Mouse (Mus musculus): ENCODE results near the gene Hephl1.

- peak; percentile 89 for TF ChIP-seq CTCF (IDR thresholded peaks at IDR 0.05; ENCODE audit: borderline replicate concordance, insufficient read depth, low read depth, low read length)
- TF ChIP-seq POLR2A (IDR thresholded peaks at IDR 0.05; ENCODE audit: borderline replicate concordance, insufficient read depth, low read length), result no peak
Measured at GRCm38 (mm10) chr9:15015223-15015956, 96.5 kb downstream of the Hephl1 start.

Data from cerebellum, adult 2 months (tissue).